20 mouse cellular contexts compared by ENCODE assay signal in genomic region chr14:79280456-79280855, GRCm38 (mm10). TPM values are rescaled to one million over a fixed set of nuclear protein-coding genes. Genes with fewer than 3 reads are reported as not detected.
A peak's percentile ranks its signal among the peaks of the same experiment; 100 is the strongest.
DNase-seq lines count a peak whose midpoint lies in the region; ATAC-seq lines count a peak whose summit lies in the region.
"Had no signal": no experiment of that assay in that cellular context is flagged by ENCODE, and none has a peak within 500 bp of the region (broad histone marks: within the 10 kb centered on the region; RNA-seq: fewer than 3 reads in every experiment).

No protein-coding gene starts in this region.

- H3K36me3 ChIP-seq in heart, embryonic 16.5 days (ENCODE audit: control insufficient read depth, insufficient read depth), result no peaks in the 10 kb centered on the region
- no peaks in the 10 kb centered on the region for H3K36me3 ChIP-seq in embryonic facial prominence, embryonic 10.5 days (replicated peaks)
- H3K36me3 ChIP-seq in hindbrain, embryonic 13.5 days, result no peaks in the 10 kb centered on the region
- H3K36me3 ChIP-seq: hindbrain, embryonic 15.5 days; limb, embryonic 13.5 days; midbrain, embryonic 13.5 days; neural tube, embryonic 12.5 days had no signal

- peak; percentile 50 for ATAC-seq in heart, embryonic 16.5 days (replicated peaks; ENCODE audit: extremely low read depth, insufficient read depth, low FRiP score)
- no peak for ATAC-seq in hindbrain, embryonic 13.5 days (ENCODE audit: low FRiP score)
- ATAC-seq: midbrain, embryonic 13.5 days had no signal

- H3K4me1 ChIP-seq in heart, embryonic 16.5 days (ENCODE audit: control insufficient read depth, insufficient read depth, low read length), result peaks cover 12% of the 10 kb centered on the region
- peaks cover 42% of the 10 kb centered on the region for H3K4me1 ChIP-seq in embryonic facial prominence, embryonic 10.5 days
- H3K4me1 ChIP-seq in hindbrain, embryonic 13.5 days (replicated peaks), result 0 out of 2 replicates have a peak, but pooled peaks cover 13% of the 10 kb centered on the region
- H3K4me1 ChIP-seq: limb, embryonic 13.5 days; neural tube, embryonic 12.5 days had no signal

- H3K27ac ChIP-seq in heart, embryonic 16.5 days (ENCODE audit: low read length), result no peak overlapping the region; the same call in 1 of the 2 replicates
- H3K27ac ChIP-seq in embryonic facial prominence, embryonic 10.5 days (replicated peaks), result 0 out of 2 replicates have a peak overlapping the region, but pooled peaks have one; percentile 10
- H3K27ac ChIP-seq in hindbrain, embryonic 13.5 days, result no peak overlapping the region
- H3K27ac ChIP-seq: hindbrain, embryonic 15.5 days; limb, embryonic 13.5 days; macrophage; midbrain, embryonic 13.5 days; neural tube, embryonic 12.5 days had no signal

- H3K4me2 ChIP-seq in heart, embryonic 16.5 days (ENCODE audit: low read depth, low read length), result no peak overlapping the region
- no peak overlapping the region for H3K4me2 ChIP-seq in hindbrain, embryonic 13.5 days
- H3K4me2 ChIP-seq: hindbrain, embryonic 15.5 days; limb, embryonic 13.5 days; midbrain, embryonic 13.5 days; neural tube, embryonic 12.5 days had no signal

- H3K27me3 ChIP-seq in heart, embryonic 16.5 days (ENCODE audit: control insufficient read depth, insufficient read depth, low read length), result no peaks in the 10 kb centered on the region
- no peaks in the 10 kb centered on the region for H3K27me3 ChIP-seq in embryonic facial prominence, embryonic 10.5 days (replicated peaks; ENCODE audit: low read depth, poor library complexity, severe bottlenecking)
- no peaks in the 10 kb centered on the region for H3K27me3 ChIP-seq in hindbrain, embryonic 13.5 days
- H3K27me3 ChIP-seq: hindbrain, embryonic 15.5 days; limb, embryonic 13.5 days; midbrain, embryonic 13.5 days; neural tube, embryonic 12.5 days had no signal

- H3K9ac ChIP-seq in heart, embryonic 16.5 days (ENCODE audit: low read length), result no peak overlapping the region
- H3K9ac ChIP-seq in hindbrain, embryonic 13.5 days, result no peak overlapping the region
- H3K9ac ChIP-seq: hindbrain, embryonic 15.5 days; limb, embryonic 13.5 days; midbrain, embryonic 13.5 days; neural tube, embryonic 12.5 days had no signal

- DNase-seq in heart, adult 11 months, result no peak
- DNase-seq in CD4-positive helper T cell, adult 2 months (ENCODE audit: low read depth, low spot score), result peak; percentile 43
- DNase-seq in embryonic facial prominence, embryonic 10.5 days (ENCODE audit: low spot score), result no peak
- DNase-seq in thymus, postnatal 0 days (ENCODE audit: low spot score), result peak; percentile 97
- no peak for DNase-seq in urinary bladder, postnatal 36 days (ENCODE audit: low spot score in 2 of 2)
- DNase-seq: cerebellum, adult 11-12 months; gastrocnemius, postnatal 14 days; kidney, postnatal 10 days; lung, adult 2 months had no signal

- peaks cover 2% of the 10 kb centered on the region; the same call in 1 of the 2 replicates for H3K9me3 ChIP-seq in heart, embryonic 16.5 days (replicated peaks; ENCODE audit: control insufficient read depth, low read length)
- no peaks in the 10 kb centered on the region for H3K9me3 ChIP-seq in embryonic facial prominence, embryonic 10.5 days
- no peaks in the 10 kb centered on the region; the same call in 1 of the 2 replicates for H3K9me3 ChIP-seq in hindbrain, embryonic 13.5 days
- H3K9me3 ChIP-seq: hindbrain, embryonic 15.5 days; limb, embryonic 13.5 days; midbrain, embryonic 13.5 days; neural tube, embryonic 12.5 days had no signal

- WGBS in heart, embryonic 16.5 days, result 87% methylated on average over 9 of the region's 9 CpGs
- 93% methylated on average over 9 of the region's 9 CpGs for WGBS in embryonic facial prominence, embryonic 10.5 days
- WGBS in hindbrain, embryonic 13.5 days, result 87% methylated on average over 9 of the region's 9 CpGs

- no peak overlapping the region for H3K4me3 ChIP-seq in heart, embryonic 16.5 days (ENCODE audit: low read length)
- H3K4me3 ChIP-seq in embryonic facial prominence, embryonic 10.5 days, result no peak overlapping the region
- H3K4me3 ChIP-seq in hindbrain, embryonic 13.5 days, result no peak overlapping the region
- H3K4me3 ChIP-seq: hindbrain, embryonic 15.5 days; limb, embryonic 13.5 days; midbrain, embryonic 13.5 days; neural tube, embryonic 12.5 days had no signal

RNA-seq across cellular contexts. Expression of gene Rgcc, which starts 21.0 kb away (rescaled TPM):
- 53.6 and 74.7 TPM in 2 replicates for polyA plus RNA-seq in heart, embryonic 16.5 days (2015; fragmentation: Nextera tagmentation; extraction: Ambion mirVana)
- 30.3 and 48.2 TPM in 2 replicates for polyA plus RNA-seq in embryonic facial prominence, embryonic 10.5 days (2016; fragmentation: Nextera tagmentation; extraction: Ambion mirVana)
- 552 and 560 TPM in 2 replicates for polyA plus RNA-seq in thymus, postnatal 0 days (2015; fragmentation: Nextera tagmentation; extraction: Ambion mirVana)
- polyA plus RNA-seq in hindbrain, embryonic 13.5 days (2015; fragmentation: Nextera tagmentation; extraction: Ambion mirVana), result 29.4 and 38.8 TPM in 2 replicates

RNA-seq across cellular contexts. Expression of gene Zfp957, which starts 33.3 kb away (rescaled TPM):
- polyA plus RNA-seq in heart, embryonic 16.5 days (2015; fragmentation: Nextera tagmentation; extraction: Ambion mirVana), result 0.13 TPM in 1 of 2 replicates, not detected in the other
- not detected in 2 replicates for polyA plus RNA-seq in embryonic facial prominence, embryonic 10.5 days (2016; fragmentation: Nextera tagmentation; extraction: Ambion mirVana)
- polyA plus RNA-seq in thymus, postnatal 0 days (2015; fragmentation: Nextera tagmentation; extraction: Ambion mirVana), result not detected in 2 replicates
- polyA plus RNA-seq in hindbrain, embryonic 13.5 days (2015; fragmentation: Nextera tagmentation; extraction: Ambion mirVana), result not detected in 2 replicates
- polyA plus RNA-seq: C2C12; cortical plate, adult 2 months; heart, embryonic 14.5 days; hindbrain, embryonic 15.5 days; limb, embryonic 13.5 days; lung, adult 2 months; macrophage; midbrain, embryonic 13.5 days; neural tube, embryonic 12.5 days; small intestine, adult 2 months had no signal

Comparison
In these comparisons a context has a peak if more than half of its experiments do, and no peak if none do; other contexts are left out.
1. DNase-seq: peak in CD4-positive helper T cell, adult 2 months (single experiment) and thymus, postnatal 0 days (single experiment); none in heart, adult 11 months (single experiment), embryonic facial prominence, embryonic 10.5 days (single experiment) and urinary bladder, postnatal 36 days (0 of 2).